Mouse (Mus musculus) G1E (cell line): Measurements from ENCODE around the gene Mlf2. TPM values are rescaled to one million over a fixed set of nuclear protein-coding genes. Genes with fewer than 3 reads are reported as not detected.
A peak's percentile ranks its signal among the peaks of the same experiment; 100 is the strongest.

Experiments used
- ATAC-seq: 2 replicates; pipeline ENCODE4 v1.8.0; 2016; ENCODE audit warnings: mild to moderate bottlenecking; ENCODE audit not compliant: insufficient number of reproducible peaks, poor library complexity, low FRiP score, severe bottlenecking; ENCODE audit errors: extremely low read depth
- DNase-seq: peaks from one replicate; pipeline ENCODE4 v3.0.0; 2012; ENCODE audit warnings: low spot score
- H3K27me3 ChIP-seq: 2 replicates; pipeline ENCODE4 v1.6.1; 2012; ENCODE audit warnings: mild to moderate bottlenecking, low read length, inconsistent platforms; ENCODE audit not compliant: insufficient read depth
- H3K36me3 ChIP-seq: replicated peaks from 2 replicates; pipeline ENCODE3; 2012; ENCODE audit warnings: mild to moderate bottlenecking, inconsistent platforms
- H3K4me1 ChIP-seq: 2 replicates; pipeline ENCODE4 v1.6.1; 2012; ENCODE audit warnings: low read depth, low read length, inconsistent platforms, mixed read lengths; ENCODE audit not compliant: insufficient read depth
- H3K4me3 ChIP-seq: 2 replicates; pipeline ENCODE4 v1.5.1; 2012; ENCODE audit warnings: low read depth, mild to moderate bottlenecking, inconsistent platforms, low read length, moderate library complexity, mixed read lengths
- H3K9me3 ChIP-seq: replicated peaks from 2 replicates; pipeline ENCODE4 v1.6.1; 2012; ENCODE audit warnings: inconsistent platforms
- CTCF ChIP-seq: IDR thresholded peaks from 2 replicates; pipeline ENCODE4 v1.5.1; 2012; ENCODE audit warnings: low read depth, low read length, inconsistent platforms, mixed read lengths
- GATA1 ChIP-seq: IDR thresholded peaks from 2 replicates; pipeline ENCODE4 v1.6.1; 2012; ENCODE audit warnings: borderline replicate concordance, low read length, inconsistent platforms, mixed read lengths
- GATA2 ChIP-seq: IDR thresholded peaks from 2 replicates; pipeline ENCODE4 v1.6.1; 2012; ENCODE audit warnings: low read depth, low read length, inconsistent platforms, borderline replicate concordance
- POLR2AphosphoS5 ChIP-seq: IDR thresholded peaks from 2 replicates; pipeline ENCODE4 v1.6.1; 2012; ENCODE audit warnings: low read depth, low read length, inconsistent platforms; ENCODE audit not compliant: insufficient replicate concordance
- TAL1 ChIP-seq: conservative IDR thresholded peaks from 2 replicates; pipeline ENCODE4 v1.6.1; 2012; ENCODE audit warnings: low read depth, low read length, inconsistent platforms, mixed read lengths
- polyA plus RNA-seq: library from polyadenylated mRNA; stranded (reverse); fragments of >175 nt; gene quantifications from 2 replicates; pipeline ENCODE4 v1.2.3, GENCODE M21; 2012
- total RNA-seq, 2 experiments: library from RNA; stranded (forward) in 1 of 2; stranded (reverse) in 1 of 2; fragments of 200-1000 nt in 1 of 2; fragments of >200 nt in 1 of 2; fragmentation: Nextera tagmentation in 1 of 2; gene quantifications; 2 replicates each; pipeline ENCODE4 v1.2.3; 2014 to 2017

Gene Mlf2
- total and polyA plus RNA-seq, 3 experiments = 86.5 to 269 (median 180) TPM

DNA sequence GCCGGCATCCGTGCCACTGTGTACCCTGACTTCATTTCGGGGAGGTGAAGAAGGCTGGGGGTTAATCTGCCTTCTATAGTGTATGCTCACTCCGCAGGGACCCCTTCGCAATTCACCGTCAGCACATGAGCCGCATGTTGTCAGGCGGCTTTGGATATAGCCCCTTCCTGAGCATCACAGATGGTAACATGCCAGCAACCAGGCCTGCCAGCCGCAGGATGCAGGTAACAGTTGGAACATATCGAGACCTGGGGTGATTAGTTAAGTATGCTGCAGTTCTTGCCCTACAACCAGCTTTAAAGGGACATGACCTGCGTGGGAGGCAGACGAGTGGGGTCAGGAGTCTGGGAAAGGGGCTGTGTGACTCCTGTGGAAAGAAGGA lies 1.1 kb downstream of the Mlf2 start:
- Histone ChIP-seq H3K27me3 (peaks cover 2% of the 10 kb centered on the region), H3K4me1 (peaks cover 43% of the 10 kb centered on the region), H3K9me3 (no peaks in the 10 kb centered on the region), H3K36me3 (peaks cover 53% of the 10 kb centered on the region), H3K4me3 (peak overlapping the region; percentile 98)
- DNase-seq = no peak
- TF ChIP-seq GATA2 (no peak), GATA1 (no peak), TAL1 (no peak), CTCF (no peak), POLR2AphosphoS5 (no peak)
- ATAC-seq = no peak

DNA sequence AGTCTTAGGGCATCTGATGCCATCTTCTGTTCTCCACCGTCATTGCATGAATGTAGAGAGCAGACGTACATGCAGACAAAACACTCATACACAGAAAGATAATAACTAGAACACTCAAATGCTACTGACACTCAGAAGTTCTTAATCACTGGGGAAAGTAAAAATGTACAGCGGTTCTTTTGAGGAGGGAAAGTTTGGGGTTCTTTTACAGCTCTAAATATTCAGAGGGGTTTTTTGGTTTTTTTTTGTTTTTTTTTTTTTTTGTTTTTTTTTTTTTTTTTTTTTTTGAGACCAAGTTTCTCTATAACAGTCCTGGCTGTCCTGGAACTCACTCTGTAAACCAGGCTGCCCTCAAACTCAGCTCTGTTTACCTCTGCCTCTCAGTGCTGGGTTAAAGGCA lies 1.9 kb downstream of the Mlf2 start:
- TF ChIP-seq TAL1 (no peak), GATA2 (no peak), POLR2AphosphoS5 (no peak), CTCF (no peak), GATA1 (no peak)
- H3K36me3 ChIP-seq = peaks cover 61% of the 10 kb centered on the region
- ATAC-seq = no peak

DNA sequence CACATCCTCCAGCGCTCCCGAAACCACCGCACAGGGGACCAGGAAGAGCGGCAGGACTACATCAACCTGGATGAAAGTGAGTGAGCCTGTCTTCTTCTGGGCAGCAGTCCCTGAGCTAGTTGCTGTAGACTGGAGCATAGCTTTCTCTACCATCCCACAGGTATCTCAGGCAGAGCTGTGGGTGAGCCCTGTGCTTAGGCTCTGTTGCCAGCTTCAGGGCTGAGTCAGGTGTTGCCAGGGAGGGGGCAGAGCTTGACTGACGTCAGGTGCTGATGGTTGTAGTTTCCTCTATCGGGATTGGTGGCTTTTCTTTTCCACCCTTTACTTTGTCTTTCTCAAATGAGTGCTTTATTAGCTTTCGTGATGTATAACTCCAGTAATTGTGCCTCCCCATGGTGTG lies 3.5 kb downstream of the Mlf2 start:
- no peaks in the 10 kb centered on the region; the same call in 1 of the 2 replicates for H3K27me3 ChIP-seq
- H3K4me3 ChIP-seq = no peak overlapping the region
- H3K9me3 ChIP-seq = no peaks in the 10 kb centered on the region
- DNase-seq = no peak
- peaks cover 46% of the 10 kb centered on the region for H3K4me1 ChIP-seq
- peaks cover 74% of the 10 kb centered on the region for H3K36me3 ChIP-seq
- TF ChIP-seq GATA2 = no peak
- TF ChIP-seq GATA1 = no peak
- no peak for TF ChIP-seq CTCF
- TF ChIP-seq POLR2AphosphoS5 = no peak
- no peak for TF ChIP-seq TAL1
- ATAC-seq = no peak

More for the DNA sequence above, 1.9 kb downstream of the Mlf2 start:
- peaks cover 1% of the 10 kb centered on the region for H3K27me3 ChIP-seq
- H3K4me1 ChIP-seq = peaks cover 43% of the 10 kb centered on the region
- H3K9me3 ChIP-seq = no peaks in the 10 kb centered on the region
- no peak overlapping the region for H3K4me3 ChIP-seq
- DNase-seq = no peak

DNA sequence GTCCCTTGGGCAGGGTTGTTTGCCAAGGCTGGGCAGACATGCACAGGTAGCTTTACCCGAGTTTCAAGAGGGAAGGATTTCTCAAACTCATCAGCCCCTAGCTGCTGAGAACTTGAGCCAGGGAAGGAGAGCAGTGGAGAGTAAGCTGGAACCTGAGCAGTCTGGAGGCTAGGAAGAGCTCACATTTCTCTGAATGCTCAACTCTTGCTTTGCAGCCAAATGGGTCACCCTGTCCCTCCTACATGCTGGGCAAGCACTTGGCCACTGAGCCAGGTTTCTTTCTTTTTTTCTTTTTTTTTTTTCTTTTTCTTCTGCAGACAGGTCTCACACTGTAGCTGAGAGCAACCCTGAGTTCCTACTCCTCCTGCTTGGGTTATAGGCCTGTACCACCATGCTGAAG lies 5.5 kb downstream of the Mlf2 start:
- H3K27me3 ChIP-seq = no peaks in the 10 kb centered on the region; the same call in 1 of the 2 replicates
- no peaks in the 10 kb centered on the region for H3K9me3 ChIP-seq
- no peak overlapping the region for H3K4me3 ChIP-seq
- H3K4me1 ChIP-seq = peaks cover 36% of the 10 kb centered on the region
- DNase-seq (no peak), ATAC-seq (no peak)
- H3K36me3 ChIP-seq = peaks cover 79% of the 10 kb centered on the region
- TF ChIP-seq GATA1 (no peak), GATA2 (no peak), CTCF (no peak), TAL1 (no peak), POLR2AphosphoS5 (no peak)

DNA sequence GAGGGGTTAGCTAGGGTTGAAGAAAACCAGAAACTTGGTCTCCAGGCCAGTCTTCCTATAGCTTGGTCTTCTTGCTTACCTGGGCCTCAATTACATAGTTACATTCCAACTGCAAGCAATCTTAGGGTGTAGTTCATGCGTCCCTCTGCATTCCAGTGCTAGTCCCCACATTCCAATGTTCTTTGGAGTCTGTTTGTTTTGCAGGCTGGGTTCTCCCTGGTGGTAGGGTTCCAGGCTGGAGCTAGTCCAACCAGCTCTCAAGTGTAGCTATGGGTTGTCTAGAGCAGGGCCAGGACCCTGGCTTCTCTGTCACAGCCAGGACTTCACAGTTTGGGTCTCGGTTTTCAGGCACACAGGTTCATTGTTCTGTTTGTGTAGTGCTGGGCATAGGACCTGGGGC lies 6.3 kb downstream of the Mlf2 start:
- Histone ChIP-seq H3K9me3 (no peaks in the 10 kb centered on the region), H3K27me3 (no peaks in the 10 kb centered on the region; the same call in 1 of the 2 replicates), H3K4me1 (peaks cover 29% of the 10 kb centered on the region), H3K36me3 (peaks cover 72% of the 10 kb centered on the region), H3K4me3 (no peak overlapping the region)
- ATAC-seq (no peak), DNase-seq (no peak)
- TF ChIP-seq GATA1 (no peak), CTCF (no peak), GATA2 (no peak), POLR2AphosphoS5 (no peak), TAL1 (no peak)

DNA sequence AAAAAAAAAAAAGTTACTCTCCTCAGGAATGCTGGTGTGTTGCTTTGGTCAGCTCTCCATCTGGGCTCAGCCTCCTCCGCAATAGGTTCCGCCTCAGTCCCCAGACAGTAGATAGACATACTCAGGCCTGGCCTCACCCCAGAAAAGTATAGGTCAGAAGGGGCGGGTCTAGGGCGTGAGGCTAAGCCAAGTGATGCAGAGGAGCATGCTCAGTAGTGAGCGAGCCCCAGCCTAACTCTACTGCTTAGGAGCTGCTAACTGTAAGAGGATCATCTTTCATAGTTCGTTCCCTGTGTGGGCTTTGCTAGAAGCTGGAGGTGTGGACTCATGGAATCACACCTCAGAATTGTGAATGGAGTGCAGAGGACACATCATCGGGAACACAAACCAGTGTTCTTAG lies 7.4 kb downstream of the Mlf2 start:
- Histone ChIP-seq H3K4me1 (peaks cover 24% of the 10 kb centered on the region), H3K36me3 (peaks cover 63% of the 10 kb centered on the region), H3K27me3 (no peaks in the 10 kb centered on the region; the same call in 1 of the 2 replicates), H3K9me3 (no peaks in the 10 kb centered on the region), H3K4me3 (no peak overlapping the region)
- TF ChIP-seq POLR2AphosphoS5 (no peak), CTCF (no peak), TAL1 (no peak), GATA2 (no peak), GATA1 (no peak)
- no peak for DNase-seq
- no peak for ATAC-seq

DNA sequence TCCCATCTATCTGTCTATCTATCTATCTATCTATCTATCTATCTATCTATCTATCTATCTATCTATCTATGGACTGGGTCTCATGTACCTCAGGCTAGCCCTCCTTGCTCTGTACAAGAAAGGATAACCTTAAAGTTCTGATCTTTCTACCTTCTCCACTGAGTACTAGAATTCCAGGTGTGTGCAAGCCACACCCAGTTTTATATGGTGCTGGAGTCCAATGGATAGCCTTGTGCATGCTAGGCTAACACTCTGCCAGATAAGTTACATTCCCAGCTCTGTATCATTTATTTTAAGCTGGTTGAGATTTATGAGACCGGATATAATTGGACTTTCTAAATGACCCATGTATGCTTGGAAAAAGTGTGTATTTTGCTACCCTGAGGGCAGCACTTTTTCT lies 10.5 kb downstream of the Mlf2 start:
- DNase-seq = no peak
- Histone ChIP-seq H3K9me3 (no peaks in the 10 kb centered on the region), H3K27me3 (peaks cover 4% of the 10 kb centered on the region; the same call in 1 of the 2 replicates), H3K4me1 (peaks cover 6% of the 10 kb centered on the region; the same call in 1 of the 2 replicates), H3K4me3 (no peak overlapping the region), H3K36me3 (peaks cover 32% of the 10 kb centered on the region)
- ATAC-seq = no peak
- TF ChIP-seq TAL1 = no peak
- no peak for TF ChIP-seq CTCF
- no peak for TF ChIP-seq POLR2AphosphoS5
- TF ChIP-seq GATA1 = no peak
- TF ChIP-seq GATA2 = no peak
